Mouse (Mus musculus) brain, embryonic 14.5 days (tissue): Measurements from ENCODE around the gene Adam17.

Experiments
- CTCF ChIP-seq: fragments of 200-500 bp; IDR thresholded peaks from 2 replicates; pipeline ENCODE4 v1.5.1; 2012; ENCODE audit warnings: inconsistent platforms, mild to moderate bottlenecking, moderate library complexity, borderline replicate concordance; ENCODE audit not compliant: insufficient read depth, insufficient read length; ENCODE audit errors: extremely low read depth
- POLR2A ChIP-seq: fragments of 200-500 bp; IDR thresholded peaks from 2 replicates; pipeline ENCODE4 v1.6.1; 2012; ENCODE audit warnings: mild to moderate bottlenecking, inconsistent platforms, borderline replicate concordance; ENCODE audit not compliant: poor library complexity, insufficient read depth, insufficient read length, severe bottlenecking; ENCODE audit errors: extremely low read depth

GRCm38 (mm10) chr12:21305741-21306140, 67.7 kb downstream of the Adam17 start:
- TF ChIP-seq CTCF (no peak), POLR2A (no peak)
